Mouse (Mus musculus) yolk sac, embryonic 10.5 days (tissue): ENCODE measurements around the gene Pphln1.
A peak's percentile ranks its signal among the peaks of the same experiment; 100 is the strongest.

Source experiments
- DNase-seq: peaks from one replicate; pipeline ENCODE4 v3.0.0-alpha.2; 2017; ENCODE audit warnings: low spot score

Gene Pphln1

DNA sequence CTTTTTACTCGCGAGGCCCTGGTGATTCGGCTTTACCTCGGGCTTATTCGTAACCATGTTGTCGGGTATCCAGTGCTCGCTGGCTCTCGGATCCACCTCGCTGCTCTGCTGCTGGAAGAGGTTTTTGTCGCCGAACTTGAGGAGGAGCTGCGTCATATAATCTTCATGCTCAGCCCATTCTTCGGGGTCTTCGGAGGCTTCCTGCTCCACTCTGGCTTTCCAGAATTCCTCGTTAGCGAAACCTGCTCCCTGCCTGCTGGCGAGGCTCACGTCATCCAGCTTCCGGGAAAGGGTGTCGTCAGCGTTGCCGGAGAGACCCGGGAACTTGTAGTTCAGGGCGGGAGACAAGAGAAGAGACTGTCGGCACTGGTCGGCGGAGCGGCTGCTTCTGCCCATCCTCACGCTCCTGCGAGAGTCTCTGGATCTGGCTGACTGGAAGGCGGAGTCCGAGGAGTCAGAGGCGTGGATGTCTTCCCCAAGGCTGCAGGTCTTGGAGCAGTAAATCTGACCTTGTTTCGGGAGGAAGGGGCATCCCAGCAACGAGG, 105.1 kb downstream of the Pphln1 start:
- no peak for DNase-seq

GRCm38 (mm10) chr15:93504808-93505207, 106.7 kb downstream of the Pphln1 start:
- DNase-seq: no peak

- no peak for DNase-seq
These were observed 112.7 kb downstream of the Pphln1 start for GRCm38 (mm10) chr15:93510690-93511336.

DNA sequence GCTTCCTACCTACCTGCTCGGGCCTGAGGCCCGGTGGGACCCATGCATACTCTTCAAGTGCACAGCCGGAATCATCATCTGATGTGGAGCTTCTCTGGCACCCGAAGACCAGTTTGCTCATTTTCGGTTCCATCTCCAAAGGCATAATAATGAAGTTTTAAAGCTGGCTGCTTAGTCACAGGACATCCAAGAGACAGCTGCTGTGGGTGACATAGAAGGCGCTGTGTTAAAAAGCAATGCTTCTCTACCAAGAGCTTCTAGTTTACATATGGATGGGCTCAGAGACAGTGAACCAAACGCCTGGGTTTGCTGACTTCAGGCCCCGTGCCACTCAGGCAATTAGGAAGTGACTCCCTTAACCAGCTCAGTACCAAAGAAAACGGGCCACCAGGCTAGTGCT, 114.3 kb downstream of the Pphln1 start:
- DNase-seq: no peak

GRCm38 (mm10) chr15:93513939-93514341, 115.8 kb downstream of the Pphln1 start:
- peak; percentile 70 for DNase-seq

DNA sequence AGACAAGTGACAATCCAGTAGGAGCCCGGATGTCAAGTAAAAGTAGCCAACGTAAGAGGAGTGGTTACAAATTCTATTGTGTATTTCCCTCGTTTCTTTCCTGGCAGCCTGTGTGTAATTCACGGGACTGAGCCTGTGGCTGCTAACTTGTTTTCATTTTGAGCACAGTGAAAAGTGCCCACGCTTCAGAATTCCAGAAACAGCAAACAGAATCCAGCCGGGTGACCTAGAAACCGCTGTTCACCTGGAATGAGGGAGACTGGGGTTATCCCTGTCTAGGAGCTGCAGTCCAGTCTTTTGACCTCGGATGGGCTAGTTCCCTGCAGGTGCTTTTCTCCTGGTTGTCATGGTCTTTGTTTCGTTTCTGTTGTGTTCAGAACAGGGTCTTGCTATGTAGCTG, 117.2 kb downstream of the Pphln1 start:
- no peak for DNase-seq

DNA sequence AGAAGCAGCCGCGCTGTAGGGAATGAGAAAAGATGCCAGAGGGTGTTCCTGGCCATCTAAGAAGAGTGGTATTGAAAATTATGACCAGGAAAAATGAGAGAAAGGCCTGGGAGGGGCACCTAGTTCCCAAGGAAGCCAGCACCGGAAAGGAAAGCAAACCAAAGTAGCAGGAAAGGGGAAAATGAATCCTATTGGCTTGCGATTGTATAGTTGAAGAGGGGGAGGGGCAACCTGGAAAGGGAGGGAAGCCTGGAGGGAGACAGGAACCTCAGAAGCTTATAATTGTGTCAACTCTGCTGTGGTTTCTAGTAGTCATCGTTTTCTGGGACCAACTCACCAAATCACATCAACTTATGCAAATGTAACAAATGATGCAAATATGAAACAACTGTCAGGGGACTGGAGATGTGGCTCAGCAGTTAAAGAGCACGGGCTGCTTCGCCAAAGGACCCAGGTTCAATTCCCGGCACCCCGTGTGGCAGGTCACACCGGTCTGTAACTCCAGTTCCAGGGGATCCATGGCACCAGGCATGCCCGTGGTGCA, 118.9 kb downstream of the Pphln1 start:
- no peak for DNase-seq

DNA sequence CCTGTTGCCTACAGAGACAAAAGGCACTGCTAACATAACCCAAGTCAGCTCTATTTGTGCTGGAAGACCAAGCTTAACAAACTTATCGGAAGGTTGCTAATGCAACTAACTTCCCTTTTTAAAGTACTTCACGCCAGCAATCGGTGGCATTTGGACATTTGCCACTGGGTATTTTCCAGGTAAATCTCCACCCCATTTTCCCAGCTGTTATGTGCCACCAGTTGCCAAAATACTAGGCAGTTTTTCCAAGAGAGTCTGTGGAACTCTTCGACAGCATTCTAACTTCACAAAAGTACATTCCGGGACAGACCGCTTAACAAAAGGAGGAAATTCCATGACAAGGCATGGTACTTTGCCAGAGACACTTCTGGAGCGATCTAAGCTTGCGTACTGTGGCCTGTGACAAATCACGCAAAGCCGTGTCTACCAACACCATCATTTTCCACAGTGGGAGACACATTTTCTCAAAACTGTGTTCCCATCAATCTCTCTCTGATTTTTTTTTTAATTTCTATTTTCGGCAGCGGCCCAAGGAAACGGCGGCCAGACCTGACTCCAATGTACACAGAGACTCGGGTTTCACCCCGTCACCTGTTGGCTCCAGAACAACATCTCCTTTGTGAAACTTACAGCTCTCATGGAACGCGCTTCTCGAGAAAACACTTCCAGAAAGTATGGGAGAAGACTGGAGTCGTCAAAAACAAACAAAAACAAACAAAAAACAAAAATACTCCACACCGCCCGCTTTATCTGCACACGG, 120.2 kb downstream of the Pphln1 start:
- DNase-seq: no peak

DNA sequence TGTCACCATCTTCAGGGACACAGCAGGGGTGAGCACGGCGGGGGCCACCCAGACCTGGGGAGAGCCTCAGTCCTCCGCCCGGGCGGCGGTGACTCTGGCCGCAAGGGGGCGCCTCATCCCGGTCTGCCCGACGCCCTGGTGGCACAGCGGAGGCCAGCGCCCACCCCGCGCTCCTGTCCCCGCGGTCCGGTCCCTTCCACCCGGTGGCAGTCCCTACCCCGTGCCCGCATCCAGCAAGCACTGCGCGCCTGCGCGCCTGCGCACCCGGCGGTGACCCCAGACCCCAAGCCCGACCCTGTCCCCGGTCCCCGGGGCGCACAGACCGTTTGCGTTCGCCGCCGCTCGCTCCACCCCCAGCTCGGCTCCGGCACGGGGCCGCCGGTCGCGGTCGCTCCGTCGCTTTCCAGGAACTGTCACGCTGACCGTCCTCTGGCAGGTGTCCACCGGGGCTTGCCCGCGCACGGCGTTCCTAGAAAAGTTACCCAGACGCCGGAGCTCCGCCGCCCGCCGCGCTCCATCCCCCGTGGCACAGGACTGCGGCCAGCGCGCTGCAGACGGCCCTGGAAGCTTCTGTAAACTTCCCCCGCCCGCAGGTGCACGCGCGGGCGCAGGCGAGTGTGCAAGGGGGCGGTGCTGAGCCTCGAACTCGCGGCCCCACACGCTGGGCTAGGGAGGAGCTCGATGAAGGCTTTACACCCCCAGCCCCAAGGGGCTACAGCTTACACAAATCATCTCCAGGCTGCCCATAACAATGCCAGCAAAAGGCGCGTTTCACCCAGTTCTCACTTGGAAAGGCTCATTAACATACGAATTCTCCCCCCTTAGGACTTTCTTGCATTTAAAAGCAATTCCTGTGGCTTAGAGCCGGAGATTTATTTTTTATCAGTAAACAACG, 121.0 kb downstream of the Pphln1 start:
- peak; percentile 82 for DNase-seq

DNA sequence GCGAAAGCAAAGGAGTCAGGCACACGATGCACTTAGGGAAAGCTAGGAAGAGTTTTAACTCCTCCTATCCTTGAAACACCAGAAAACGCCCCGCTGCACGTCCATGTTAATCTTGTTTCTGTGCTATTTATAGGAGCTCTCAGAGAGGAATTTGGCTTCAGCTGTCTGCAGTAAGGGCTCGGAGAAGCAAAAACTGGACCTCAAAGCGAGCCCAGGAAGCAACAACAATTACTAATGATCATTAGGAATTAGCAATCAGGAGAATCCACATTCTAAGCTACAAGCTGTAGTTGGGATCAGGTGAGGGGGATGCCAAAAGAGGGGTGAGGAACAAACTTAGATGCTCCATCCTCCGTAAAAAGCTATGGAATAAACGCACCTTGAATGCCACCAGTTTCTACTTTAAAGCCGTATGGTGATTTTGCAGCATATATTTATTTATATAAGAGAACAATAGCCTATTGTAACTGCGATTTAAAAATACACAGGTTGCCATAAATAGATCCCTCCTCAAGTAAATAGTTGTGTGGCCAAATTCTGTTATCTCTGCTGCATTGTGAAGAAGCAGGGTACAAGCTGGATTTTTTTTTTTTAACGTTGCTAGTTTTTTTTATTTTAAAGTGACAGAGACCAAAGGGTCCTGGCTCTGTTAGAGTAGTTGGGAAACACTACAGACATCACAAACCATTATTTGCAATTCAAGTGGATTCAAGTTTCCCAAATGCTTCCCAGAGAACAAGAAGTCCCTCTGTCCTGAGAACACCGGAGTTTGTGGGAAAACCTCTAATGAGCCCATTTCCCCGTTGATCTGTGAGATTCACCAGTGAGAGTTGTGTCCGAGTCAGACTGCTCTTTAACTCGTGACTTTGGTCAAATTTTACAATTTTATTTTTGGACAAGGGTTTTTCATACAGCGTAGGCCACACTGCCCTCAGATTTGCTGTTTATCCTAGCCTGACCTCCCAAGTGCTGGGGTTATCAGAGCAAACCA, 122.0 kb downstream of the Pphln1 start:
- DNase-seq: no peak

- DNase-seq: no peak
These were observed 123.1 kb downstream of the Pphln1 start for GRCm38 (mm10) chr15:93521088-93521786.

DNA sequence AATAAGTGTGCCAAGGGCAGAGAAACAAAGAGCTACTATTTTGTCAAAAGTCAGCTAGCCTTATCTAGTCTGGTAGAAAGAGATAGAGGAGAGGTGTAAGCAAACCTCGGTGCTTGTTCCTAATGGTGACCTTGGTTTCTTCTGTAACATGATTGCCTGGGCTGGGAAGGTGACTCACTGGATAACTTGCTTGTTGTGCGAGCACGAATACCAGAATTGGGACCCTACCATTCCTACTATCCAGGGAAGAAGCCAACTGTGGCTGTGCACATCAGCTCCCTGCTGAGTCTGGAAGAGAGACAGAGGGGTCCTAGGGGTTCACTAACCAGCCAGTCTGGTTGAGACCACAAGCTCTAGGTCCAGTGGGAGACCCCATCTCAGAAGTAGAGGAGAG, 123.6 kb downstream of the Pphln1 start:
- no peak for DNase-seq

GRCm38 (mm10) chr15:93525305-93525917, 127.3 kb downstream of the Pphln1 start:
- no peak for DNase-seq

DNA sequence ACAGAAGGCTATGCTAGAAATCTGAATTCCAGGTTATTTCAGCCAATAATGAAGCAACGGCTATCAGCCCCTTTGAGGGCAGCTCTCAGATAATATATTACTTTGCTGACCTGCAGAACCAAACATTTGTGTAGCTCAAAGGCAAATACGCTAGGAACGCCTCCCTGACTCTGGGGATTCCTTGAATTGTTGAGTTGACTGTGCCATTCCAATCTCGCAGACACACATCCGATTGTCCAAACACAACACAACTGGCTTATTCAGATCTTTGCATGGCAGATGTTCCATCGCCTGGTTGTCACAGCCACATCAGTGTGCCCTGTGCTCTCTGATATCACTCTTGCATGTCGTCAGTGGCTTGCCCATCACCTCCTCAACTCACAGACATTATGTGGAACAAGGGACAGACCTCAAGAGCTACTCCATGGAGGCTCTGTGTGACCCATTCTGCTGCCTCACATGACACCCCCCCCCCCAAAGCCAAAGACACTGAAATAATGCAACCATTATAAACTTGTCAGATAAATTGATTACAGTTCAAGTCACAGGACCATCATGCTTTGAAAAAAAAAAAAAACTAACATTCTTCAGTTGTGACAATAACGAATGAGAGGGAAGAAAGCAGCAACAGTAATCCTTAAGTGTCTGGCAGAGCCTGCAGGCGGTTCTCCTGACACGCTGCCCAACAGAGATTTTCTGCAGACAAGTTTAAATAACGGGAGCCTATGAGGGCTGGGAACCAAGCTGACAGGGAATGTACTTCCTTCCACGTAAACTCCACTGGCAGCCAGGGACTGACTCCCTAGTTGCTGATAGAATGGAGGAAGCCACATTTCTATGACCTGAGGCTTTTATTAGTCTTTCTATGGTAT, 131.9 kb downstream of the Pphln1 start:
- no peak for DNase-seq

GRCm38 (mm10) chr15:93530703-93531032, 132.5 kb downstream of the Pphln1 start:
- DNase-seq: no peak

- DNase-seq: no peak
These were observed 138.0 kb downstream of the Pphln1 start for GRCm38 (mm10) chr15:93536191-93536590.

GRCm38 (mm10) chr15:93537745-93538144, 139.6 kb downstream of the Pphln1 start:
- DNase-seq: peak; percentile 66

- DNase-seq: no peak
These were observed 140.5 kb downstream of the Pphln1 start for GRCm38 (mm10) chr15:93538551-93539205.
